Mouse (Mus musculus) liver, postnatal 0 days (tissue): Measurements from ENCODE around the gene Chil5.

ENCODE experiments used
- CTCF ChIP-seq: sonication (generic); IDR thresholded peaks from 2 replicates; pipeline ENCODE4 v1.5.1; 2016; ENCODE audit warnings: antibody characterized with exemption, low read depth
- EP300 ChIP-seq: IDR thresholded peaks from 2 replicates; pipeline ENCODE4 v1.6.1; 2016; ENCODE audit warnings: antibody characterized with exemption, low read depth, mild to moderate bottlenecking

DNA sequence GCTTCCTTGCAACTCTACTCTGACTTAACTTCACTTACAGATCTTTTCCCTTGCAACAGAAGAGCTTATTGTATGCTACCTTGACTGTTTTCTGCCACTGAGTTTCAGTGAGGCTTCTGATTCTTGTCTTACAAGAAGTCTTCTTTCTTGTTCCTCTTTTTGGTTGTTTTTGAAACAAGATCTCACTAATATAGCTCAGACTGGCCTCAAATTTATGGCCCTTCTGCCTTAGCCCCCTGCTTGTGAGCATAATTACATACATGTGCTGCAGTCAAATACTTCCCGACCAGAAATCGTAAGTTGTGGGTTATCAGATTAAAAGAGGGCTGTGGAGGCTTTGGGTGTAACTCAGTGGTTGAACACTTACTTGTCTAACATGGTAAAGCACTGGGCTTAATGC lies 37.9 kb downstream of the Chil5 start:
- TF ChIP-seq EP300: no peak
- no peak for TF ChIP-seq CTCF
